Mouse (Mus musculus) Patski (cell line): ENCODE results near the gene Bex3. TPM values are rescaled to one million over a fixed set of nuclear protein-coding genes. Genes with fewer than 3 reads are reported as not detected.
"Not testable (repeated sequence)": the region's sequence is repeated elsewhere in the genome, so short reads cannot be mapped to it uniquely, and the experiment has no call there.

ENCODE experiments used
- ATAC-seq: fragments of 100-300 bp; one replicate; pipeline ENCODE4 v1.8.0; 2021
- CTCF ChIA-PET: fragments of 350-600 bp; sonication (Branson Sonifier 250); formaldehyde crosslinking; loops from one replicate; lab custom pipeline; 2022; ENCODE audit warnings: inconsistent platforms; lab: Charles Lee
- POLR2A ChIA-PET: fragments of 350-600 bp; sonication (Branson Sonifier 250); formaldehyde crosslinking; loops from one replicate; lab custom pipeline; 2022; ENCODE audit warnings: antibody characterized with exemption, inconsistent platforms; lab: Charles Lee
- DNase-seq: peaks from one replicate; pipeline ENCODE4 v3.0.0-alpha.2; 2011; ENCODE audit warnings: low read depth, low spot score
- H3K27me3 ChIP-seq: fragments of 371-371 bp; one replicate; pipeline ENCODE4 v1.5.1; 2021
- CTCF ChIP-seq: fragments of 100-300 bp; IDR thresholded peaks from one replicate; pipeline ENCODE4 v1.5.1; 2021
- in situ Hi-C: fragments of 300-500 bp; cut with MboI; formaldehyde crosslinking; loops from 3 replicates; pipeline ENCODE4 v1.11.1; 2018; ENCODE audit warnings: low pct_unique_long_range_greater_than_20kb, mixed read lengths
- polyA plus RNA-seq: library from polyadenylated mRNA; unstranded; gene quantifications from one replicate; pipeline ENCODE4 v1.2.3, GENCODE M21; 2021

The Bex3 gene
- polyA plus RNA-seq, 1 experiment from 2014 or later: 454 TPM

GRCm38 (mm10) chrX:136267720-136268119 lies 2.3 kb upstream of the Bex3 start:
- POLR2A ChIA-PET: interaction anchor here (0.6 to 1.3 kb wide), 2 partner anchors 15 to 20 kb away, joined by 3 read pairs; no protein-coding TSS in a partner anchor
- ATAC-seq: peak; percentile 63
- CTCF ChIA-PET: interaction anchor here (1.3 to 3.1 kb wide), 2 partner anchors 18 to 30 kb away, joined by 4 to 11 read pairs; no protein-coding TSS in a partner anchor
- H3K27me3 ChIP-seq: peaks cover 5% of the 10 kb centered on the region
- in situ Hi-C loops: no loop called here
- no peak for TF ChIP-seq CTCF
- no peak for DNase-seq

- no peak for TF ChIP-seq CTCF
- ChIA-PET POLR2A (interaction anchor here (1.3 kb wide), 1 partner anchor 20 kb away, joined by 3 read pairs; no protein-coding TSS in a partner anchor), CTCF (interaction anchor here (0.7 to 3.1 kb wide), 2 partner anchors 18 to 36 kb away, joined by 3 to 11 read pairs; no protein-coding TSS in a partner anchor)
- H3K27me3 ChIP-seq: peaks cover 4% of the 10 kb centered on the region
- in situ Hi-C loops: no loop called here
- no peak for DNase-seq
- ATAC-seq: no peak
Observed at GRCm38 (mm10) chrX:136268173-136268572, 1.9 kb upstream of the Bex3 start.

GRCm38 (mm10) chrX:136270393-136271111 lies 499 bp downstream of the Bex3 start:
- CTCF ChIA-PET, DNase-seq, in situ Hi-C loops, ATAC-seq, H3K27me3 ChIP-seq, POLR2A ChIA-PET: not testable (repeated sequence)

GRCm38 (mm10) chrX:136274542-136274941 lies 4.5 kb downstream of the Bex3 start:
- CTCF ChIA-PET: no interaction called here
- peaks cover 15% of the 10 kb centered on the region for H3K27me3 ChIP-seq
- POLR2A ChIA-PET: no interaction called here
- no peak for TF ChIP-seq CTCF
- in situ Hi-C loops: no loop called here
- ATAC-seq (no peak), DNase-seq (no peak)

- DNase-seq (no peak), ATAC-seq (no peak)
- ChIA-PET CTCF (interaction anchor here (1.9 kb wide), 1 partner anchor 34 kb away, joined by 4 read pairs; no protein-coding TSS in a partner anchor), POLR2A (no interaction called here)
- H3K27me3 ChIP-seq: peaks cover 20% of the 10 kb centered on the region
- no peak for TF ChIP-seq CTCF
- in situ Hi-C loops: no loop called here
Observed at GRCm38 (mm10) chrX:136275386-136275785, 5.3 kb downstream of the Bex3 start.

- TF ChIP-seq CTCF: no peak
- ChIA-PET CTCF (no interaction called here), POLR2A (no interaction called here)
- DNase-seq (no peak), ATAC-seq (no peak)
- in situ Hi-C loops: no loop called here
- H3K27me3 ChIP-seq: peaks cover 29% of the 10 kb centered on the region
Observed at GRCm38 (mm10) chrX:136277577-136277976, 7.5 kb downstream of the Bex3 start.

GRCm38 (mm10) chrX:136278401-136278800 lies 8.3 kb downstream of the Bex3 start:
- in situ Hi-C loops: no loop called here
- POLR2A ChIA-PET: no interaction called here
- ATAC-seq (no peak), DNase-seq (no peak)
- peaks cover 29% of the 10 kb centered on the region for H3K27me3 ChIP-seq
- TF ChIP-seq CTCF: no peak
- CTCF ChIA-PET: no interaction called here

- H3K27me3 ChIP-seq: peaks cover 29% of the 10 kb centered on the region
- no peak for ATAC-seq
- in situ Hi-C loops: no loop called here
- no peak for TF ChIP-seq CTCF
- no peak for DNase-seq
- POLR2A ChIA-PET: no interaction called here
- CTCF ChIA-PET: no interaction called here
Observed at GRCm38 (mm10) chrX:136279410-136279809, 9.4 kb downstream of the Bex3 start.

- DNase-seq (no peak), ATAC-seq (no peak)
- POLR2A ChIA-PET: no interaction called here
- H3K27me3 ChIP-seq: peaks cover 3% of the 10 kb centered on the region
- CTCF ChIA-PET: interaction anchor here (0.6 kb wide), 1 partner anchor 68 kb away, joined by 3 read pairs; no protein-coding TSS in a partner anchor
- no peak for TF ChIP-seq CTCF
- in situ Hi-C loops: no loop called here
Observed at GRCm38 (mm10) chrX:136290817-136291281, 20.8 kb downstream of the Bex3 start.

GRCm38 (mm10) chrX:136304295-136304694 lies 34.2 kb downstream of the Bex3 start:
- in situ Hi-C loops: loop anchor here (5.0 to 25.0 kb wide), 2 partner anchors 47 to 267 kb away; partner anchors contain the start of gene Arxes1
- DNase-seq: no peak
- ATAC-seq: no peak
- ChIA-PET POLR2A (interaction anchor here (0.6 to 1.1 kb wide), 2 partner anchors 60 to 72 kb away, joined by 3 to 5 read pairs; no protein-coding TSS in a partner anchor), CTCF (interaction anchor here (1.1 to 2.1 kb wide), 6 partner anchors 9 to 117 kb away, joined by 3 to 9 read pairs (median 3); no protein-coding TSS in a partner anchor)
- peaks cover 5% of the 10 kb centered on the region for H3K27me3 ChIP-seq
- TF ChIP-seq CTCF: peak; percentile 62

- DNase-seq: no peak
- peak; percentile 84 for ATAC-seq
- peaks cover 5% of the 10 kb centered on the region for H3K27me3 ChIP-seq
- TF ChIP-seq CTCF: no peak
- in situ Hi-C loops: loop anchor here (25.0 kb wide), 1 partner anchor 269 kb away; the partner anchor contains the start of gene Arxes1
- POLR2A ChIA-PET: no interaction called here
- CTCF ChIA-PET: no interaction called here
Observed at GRCm38 (mm10) chrX:136306196-136306595, 36.1 kb downstream of the Bex3 start.
